Mouse (Mus musculus) kidney, adult 9 months (tissue): ENCODE data around the gene Aurka.

Experiments
- DNase-seq: peaks from one replicate; pipeline ENCODE4 v3.0.0; 2022

Gene Aurka

DNA sequence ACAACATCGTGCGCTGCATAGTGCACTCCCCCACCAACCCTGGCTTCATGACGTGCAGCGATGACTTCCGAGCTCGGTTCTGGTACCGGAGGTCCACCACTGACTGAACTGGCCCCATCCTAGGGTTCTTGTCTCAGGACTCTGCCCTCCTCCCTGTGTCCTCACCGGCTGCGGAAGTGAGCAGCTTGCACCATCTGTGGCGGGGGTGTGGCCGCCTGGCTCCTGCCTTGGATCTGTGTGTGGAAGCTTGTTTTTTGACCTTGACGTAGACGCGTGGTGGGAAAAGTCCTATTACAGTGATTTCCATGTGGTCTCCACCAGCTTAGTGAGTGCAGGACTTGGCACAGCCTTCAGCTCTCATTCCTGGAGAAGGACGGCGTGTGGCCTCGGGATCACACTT is 10.2 kb upstream of the Aurka start:
- DNase-seq = no peak

DNA sequence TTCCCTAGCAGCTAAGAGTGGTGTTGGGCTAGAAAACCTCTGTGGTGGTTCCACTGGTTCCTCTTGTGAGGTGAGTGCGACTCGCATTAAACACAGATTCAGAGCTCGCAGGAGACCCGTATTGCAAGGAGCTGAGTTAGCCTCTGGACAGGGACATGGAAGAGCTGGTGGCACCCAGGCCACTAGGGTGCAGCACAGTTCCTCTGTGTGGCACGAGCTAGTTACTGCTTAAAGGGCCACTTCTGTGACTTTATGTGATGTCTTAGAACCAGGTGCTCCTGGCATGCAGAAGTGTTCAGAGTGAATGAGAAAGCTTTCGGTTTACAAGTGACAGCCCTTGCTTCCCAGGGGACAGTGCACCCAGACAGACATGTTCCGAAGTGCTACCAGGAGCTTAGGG is 8.0 kb upstream of the Aurka start:
- DNase-seq = peak; percentile 36

DNA sequence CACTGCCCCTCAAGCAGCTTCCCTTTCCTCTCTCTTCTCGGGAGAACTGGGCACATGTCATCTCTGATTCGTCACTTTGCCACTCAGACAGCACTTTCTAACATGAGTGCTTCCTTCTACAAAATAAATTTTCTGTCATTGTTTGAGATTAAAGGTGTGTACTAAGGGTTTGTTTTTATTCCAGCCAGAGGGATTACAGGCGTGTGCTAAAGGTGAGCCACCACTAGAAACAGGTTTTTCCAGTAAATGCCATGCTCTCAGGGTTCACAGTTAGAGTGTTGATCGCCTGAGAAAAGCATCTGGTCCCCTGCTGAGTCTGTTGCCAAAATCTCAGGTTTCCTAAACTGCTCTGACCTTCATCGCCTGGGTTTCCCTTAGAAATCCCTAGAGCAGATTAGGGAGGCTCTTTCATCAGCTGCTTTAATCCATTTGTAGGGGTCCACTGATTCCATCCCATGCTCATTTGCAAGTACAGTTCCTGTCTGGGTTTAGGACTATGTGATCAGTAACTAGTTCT is 6.7 kb upstream of the Aurka start:
- no peak for DNase-seq

DNA sequence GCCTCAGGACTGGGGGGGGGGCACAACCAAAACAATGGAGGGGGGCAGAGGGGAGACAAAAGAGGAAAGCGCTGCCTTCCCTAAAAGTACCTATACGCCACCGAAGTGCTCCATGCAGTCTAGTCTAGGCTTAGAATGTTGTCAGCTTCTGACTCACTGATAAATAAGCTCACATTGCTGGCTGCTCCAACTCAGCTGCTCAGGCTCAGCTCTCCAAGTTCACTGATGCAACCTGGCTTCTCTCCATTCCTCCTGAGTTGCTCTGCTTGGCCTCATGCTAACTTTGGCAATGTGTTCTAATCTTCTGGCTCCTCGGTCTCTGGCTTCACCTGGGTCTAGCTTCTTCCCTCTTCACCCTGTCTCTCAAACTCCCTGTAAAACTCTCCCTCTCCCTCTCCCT is 6.2 kb upstream of the Aurka start:
- no peak for DNase-seq

DNA sequence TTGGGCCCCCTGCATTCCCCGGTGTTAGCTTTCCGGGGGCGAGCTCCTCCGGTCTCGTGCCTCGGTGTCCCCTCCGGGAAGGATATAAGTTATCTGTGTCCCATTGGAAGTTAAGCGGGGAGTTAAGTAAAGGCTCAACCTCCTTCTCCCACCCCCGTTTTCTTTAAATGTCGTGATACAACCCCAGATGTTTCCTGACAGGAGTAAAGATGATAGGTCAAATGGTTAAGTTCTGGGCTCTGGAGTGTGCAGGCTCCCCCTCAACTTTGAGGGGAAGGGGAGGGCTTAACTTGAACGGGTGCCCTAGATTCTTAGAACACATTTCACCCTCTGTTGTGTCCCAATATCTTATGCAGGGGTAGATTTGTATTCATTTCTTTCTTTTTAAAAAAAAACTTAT is 923 bp upstream of the Aurka start:
- DNase-seq = no peak

DNA sequence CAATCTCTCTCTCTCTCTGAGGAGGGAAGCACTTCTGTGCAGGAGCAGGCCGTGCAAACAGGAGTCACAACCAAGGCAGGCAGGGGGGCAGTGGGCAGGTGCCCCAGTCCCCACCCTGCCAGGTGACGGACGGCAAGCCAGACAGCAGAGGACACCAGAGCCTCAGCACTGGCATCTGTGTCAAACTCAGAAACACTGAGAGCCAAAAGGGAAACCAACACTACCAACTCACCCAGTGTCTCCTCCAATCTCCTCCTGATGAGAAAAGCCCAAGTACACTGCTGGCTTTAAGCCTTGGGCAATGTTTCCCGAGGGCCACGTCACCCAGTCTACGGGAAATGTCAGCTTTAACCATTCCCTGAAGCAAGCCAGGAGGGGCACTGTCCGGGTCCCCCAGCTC is 7.2 kb downstream of the Aurka start:
- DNase-seq = no peak

DNA sequence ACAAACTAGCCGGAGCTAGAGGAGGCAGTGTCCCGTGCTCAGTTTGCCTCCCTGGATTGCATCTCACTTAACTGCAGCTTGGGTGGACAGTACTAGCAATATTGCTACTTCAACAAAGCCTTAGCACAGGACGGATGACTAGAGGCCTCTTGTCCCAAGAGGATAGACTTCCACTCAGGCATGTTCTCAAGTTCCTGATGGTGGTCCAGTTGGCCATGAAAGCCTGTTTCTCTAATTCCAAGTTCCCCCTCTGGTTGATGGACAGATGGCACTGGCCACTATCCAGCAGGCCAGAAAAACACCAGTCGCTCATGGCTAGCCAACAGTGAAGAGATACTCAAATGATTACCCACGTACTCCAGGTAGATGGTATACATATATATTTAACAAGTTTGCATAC is 14.5 kb downstream of the Aurka start:
- DNase-seq = no peak

DNA sequence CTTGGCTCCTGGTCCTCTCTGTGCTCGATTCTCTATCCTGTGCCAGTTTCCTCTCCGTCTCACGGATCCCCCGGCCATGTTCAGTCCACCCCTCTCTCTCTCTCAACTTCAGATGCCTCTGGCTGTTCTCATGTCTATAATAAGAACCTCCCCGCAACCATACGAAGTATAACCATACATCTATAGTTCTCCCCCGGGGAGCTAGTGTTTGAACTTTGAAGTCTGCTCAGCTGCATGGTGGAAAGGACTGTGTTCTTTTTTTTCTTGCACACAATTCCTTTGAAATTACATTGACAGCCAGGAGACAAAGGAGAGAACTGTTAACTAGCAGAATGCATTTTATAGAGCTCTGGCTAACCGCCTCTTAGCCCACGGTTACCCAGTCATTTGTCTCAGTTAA is 15.6 kb downstream of the Aurka start:
- no peak for DNase-seq

DNA sequence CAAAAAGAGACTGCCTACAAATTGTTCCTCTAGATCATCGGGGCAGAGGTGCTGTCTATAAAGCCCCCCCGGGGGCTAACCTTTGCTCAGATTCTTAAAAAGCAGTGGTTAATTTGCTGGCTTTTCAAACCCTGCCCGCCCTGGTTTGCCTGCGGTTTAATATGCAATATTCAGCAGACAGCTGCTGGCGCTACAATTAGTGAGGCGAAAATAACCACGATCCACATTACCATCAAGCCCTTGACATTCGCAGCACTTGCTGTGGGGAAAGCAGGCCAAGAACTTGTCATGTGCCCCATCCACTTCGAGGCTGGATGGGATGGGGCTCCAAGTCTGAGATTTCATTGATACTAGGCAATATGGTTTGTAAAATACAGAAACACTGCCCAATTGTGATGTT is 17.1 kb downstream of the Aurka start:
- no peak for DNase-seq

DNA sequence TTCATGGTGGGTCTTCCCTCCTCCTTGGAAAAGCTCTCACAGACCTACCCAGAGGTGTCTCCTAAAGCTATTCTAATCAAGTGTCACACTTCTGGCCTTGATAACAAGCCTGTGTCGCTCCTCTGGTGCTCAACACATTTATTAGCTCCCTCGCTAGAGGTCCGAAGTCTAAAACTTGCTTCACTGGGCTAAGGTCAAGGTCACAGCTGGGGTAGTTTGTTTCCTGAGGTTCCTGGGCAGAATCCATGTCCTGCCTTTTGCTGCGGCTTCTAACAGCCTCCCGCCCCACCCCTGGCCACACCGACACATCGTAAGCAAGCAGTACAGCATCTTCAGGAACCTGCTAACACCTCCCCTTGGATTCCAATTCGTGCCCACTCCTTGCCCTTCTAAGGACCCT is 19.6 kb downstream of the Aurka start:
- no peak for DNase-seq

DNA sequence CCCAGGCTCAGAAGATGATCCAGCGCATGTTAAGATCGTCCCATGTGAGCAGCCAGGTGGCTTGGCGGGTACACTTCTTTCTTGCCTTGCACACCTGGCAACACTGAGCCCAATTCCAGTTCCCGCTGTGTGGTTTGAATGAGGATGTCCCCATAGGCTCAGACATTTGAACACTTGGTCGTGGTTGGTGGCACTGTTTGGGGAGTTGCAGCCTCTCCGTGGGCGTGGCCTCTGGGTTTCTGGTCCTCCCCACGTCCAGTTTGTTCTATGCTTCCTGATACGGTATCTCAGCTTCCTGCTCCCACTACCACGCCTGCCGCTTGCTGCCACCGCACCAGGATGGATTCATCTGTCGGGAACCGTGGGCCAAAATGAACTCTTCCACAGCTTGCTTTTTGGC is 20.6 kb downstream of the Aurka start:
- no peak for DNase-seq

DNA sequence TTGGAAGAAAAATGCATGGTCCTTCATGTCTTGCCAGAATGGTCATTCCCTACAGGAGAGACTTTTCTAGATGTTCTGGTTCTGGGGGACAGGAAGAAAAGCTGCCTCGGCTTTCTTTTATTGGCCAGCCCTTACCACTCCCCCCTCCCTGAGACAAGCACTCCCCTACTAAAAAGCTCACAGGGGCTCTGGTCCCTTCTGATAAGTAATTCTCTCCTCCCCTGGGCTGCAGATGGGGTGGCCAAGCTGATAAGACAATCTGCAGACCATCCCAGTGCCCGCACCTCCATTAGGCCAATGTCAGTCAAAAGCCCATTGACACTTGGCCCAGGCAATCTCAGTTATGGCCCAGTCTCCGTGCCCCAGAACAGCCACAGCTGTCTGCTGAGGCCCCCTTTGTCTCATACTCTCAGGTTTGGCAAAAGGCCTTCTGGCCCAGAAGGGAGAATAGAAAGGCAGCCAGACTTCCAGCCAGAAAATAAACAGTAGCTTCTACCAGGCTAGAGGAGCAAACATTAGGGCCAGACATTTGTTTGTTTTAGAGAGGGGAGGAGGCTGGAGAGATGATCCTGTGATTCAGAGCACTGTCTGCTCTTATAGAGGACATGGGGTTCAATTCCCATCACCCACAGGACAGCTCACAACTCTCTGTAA is 21.9 kb downstream of the Aurka start:
- DNase-seq = no peak

DNA sequence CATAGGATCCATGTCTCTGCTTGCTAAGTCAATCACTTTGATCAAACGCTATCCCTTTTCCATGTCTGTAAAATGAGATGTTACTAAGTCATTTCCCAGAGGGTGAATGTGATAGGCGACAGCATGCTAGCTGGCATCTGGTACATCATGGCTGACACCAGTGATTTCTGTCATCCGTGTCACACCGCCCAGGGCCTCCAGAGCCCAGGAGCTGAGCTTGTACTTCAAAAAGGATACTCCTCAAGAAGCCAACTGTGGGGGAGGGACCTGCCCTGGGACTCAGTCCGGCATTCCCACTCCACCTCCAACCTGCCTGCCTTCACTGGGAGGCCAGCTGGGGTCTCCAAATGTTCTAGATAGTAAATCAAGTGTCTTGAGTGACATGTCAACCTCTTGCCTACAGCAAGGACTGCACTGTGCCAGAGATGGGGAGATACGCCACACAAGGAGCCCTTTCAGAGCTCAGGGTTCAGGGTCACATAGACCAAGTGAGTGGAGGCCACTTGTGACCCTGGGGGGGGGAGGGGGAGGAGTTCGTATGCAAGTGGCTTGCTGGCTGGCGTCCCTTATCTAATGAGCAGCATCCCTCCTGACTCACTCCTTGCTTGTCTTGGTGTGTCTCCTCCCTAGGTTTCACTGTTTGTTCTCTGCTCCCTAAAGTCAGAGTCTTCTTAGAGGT is 23.3 kb downstream of the Aurka start:
- no peak for DNase-seq

DNA sequence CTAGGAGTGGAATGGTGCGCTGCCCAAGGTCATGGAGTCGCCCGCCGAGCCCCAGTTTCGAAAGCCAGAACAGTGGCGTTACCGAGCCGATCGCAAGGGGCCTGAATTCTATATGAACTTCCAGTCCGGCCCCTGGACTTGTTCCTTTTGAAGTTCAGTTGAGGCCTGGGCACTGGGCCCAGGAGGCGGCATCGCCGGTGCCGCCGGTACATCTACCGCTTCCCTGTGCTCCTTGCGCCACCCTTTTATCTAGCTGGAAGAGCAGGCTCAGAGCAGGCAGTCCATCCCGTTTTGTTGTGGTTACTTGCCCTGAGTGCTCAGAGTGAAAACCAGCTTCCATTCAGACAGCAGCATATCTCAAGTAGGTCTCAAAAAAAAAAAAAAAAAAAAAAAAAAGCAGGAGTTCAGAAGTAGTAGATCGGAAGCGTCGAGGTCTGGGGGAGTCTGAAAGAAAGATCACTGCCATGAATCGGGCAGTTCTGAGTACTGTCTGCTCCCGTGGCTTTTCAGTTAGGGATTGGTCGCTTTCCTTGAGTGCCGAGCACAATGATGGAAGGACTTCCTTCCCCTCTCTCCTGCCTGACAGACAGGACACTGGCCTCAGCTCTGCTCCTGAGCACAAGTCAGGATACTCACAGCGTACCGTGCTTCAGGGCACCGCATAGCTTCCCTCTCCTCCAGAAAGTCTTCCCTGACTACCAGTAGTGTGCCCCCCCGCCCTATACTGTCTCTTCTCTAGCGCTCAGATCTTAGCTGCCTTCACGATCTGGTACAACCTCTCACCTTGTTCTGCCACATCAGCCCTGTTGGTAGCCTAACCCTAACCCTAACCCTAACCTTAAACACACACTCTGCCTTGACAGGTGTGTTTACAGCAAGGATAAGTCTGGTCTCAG is 24.1 kb downstream of the Aurka start:
- peak; percentile 51 for DNase-seq

DNA sequence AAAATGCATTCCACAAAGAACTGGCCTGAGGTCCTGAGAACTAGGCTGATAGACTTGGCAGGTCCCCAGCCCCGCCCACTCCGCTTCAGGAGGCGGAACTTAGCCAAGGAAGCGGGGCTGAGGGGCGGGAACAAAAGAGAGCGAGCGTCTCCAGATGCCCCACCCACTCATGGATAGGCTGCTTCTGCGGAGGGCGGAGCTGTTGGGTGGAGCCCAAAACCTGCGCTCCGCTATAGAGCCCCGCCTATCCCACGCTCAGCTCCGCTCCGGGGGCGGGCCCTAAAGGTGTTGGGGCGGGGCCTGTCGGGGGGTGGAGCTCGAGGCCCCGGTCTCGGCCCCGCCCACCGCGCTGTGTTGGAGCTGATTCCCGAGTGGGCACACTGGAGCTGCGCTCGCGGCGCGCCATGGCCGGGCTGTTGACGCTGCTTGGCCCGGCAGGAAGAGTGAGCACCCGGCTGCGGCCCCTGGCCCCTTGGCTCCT is 25.0 kb downstream of the Aurka start, which contains the start of gene Fam210b:
Gene Fam210b, plus strand, starts transcription at position 308 of the 481 bp plus-strand sequence.
- peak; percentile 99 for DNase-seq

DNA sequence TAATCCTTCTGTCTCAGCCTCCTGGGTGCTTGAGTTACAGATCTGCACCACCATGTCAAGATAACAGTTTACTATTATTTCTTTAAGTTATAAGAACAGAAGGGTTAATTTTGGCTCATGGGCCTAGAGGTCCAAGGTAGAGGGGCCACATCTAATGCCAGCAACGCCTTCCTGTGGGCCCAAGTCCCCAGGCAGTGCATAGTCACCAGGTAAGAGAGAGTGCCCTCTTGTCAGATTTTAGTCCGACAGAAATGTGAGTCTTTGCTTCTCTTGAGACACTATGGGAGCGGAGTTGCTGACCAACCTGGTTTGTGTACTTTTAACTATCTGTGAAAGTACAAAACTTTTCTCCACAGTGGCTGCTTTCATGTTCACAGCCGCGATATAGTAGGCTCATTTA is 25.7 kb downstream of the Aurka start:
- DNase-seq = peak; percentile 20

DNA sequence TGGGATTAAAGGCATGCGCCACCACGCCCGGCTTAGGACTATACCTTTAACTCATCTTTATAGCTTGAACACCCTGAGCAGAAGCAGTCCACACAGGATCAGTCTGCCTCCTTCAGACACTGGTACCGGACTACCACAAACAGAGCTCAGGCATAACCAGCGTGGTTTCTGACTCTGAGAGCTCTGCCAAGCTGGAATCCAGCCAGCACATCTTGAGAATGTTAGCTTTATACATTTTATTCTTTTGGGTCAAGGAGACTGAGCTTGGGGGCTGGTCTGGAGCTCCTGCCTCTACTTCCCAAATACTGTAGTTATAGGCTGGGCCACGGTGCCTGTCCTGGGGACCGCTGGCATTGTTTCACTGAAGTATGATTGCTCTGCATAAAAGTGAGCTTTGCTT is 26.6 kb downstream of the Aurka start:
- no peak for DNase-seq

DNA sequence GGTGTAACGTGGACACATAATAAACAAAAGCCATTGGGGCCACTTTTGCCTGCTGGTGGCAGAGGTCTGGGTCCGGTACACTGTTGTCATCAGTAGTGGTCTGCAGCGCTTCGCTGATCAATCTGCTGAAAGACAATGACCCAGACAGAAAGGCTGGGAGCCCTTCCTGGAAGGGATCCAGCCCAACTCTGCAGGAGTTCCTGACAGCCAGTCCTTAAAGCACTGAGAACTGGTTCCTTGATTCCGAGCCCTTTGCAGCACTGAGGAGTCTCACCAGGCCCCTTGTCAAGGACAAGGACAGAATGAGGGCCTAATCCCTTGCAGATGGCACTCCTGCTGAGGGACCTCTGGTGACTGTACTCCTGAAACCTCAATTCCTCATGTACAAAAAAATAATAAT is 28.7 kb downstream of the Aurka start:
- no peak for DNase-seq

DNA sequence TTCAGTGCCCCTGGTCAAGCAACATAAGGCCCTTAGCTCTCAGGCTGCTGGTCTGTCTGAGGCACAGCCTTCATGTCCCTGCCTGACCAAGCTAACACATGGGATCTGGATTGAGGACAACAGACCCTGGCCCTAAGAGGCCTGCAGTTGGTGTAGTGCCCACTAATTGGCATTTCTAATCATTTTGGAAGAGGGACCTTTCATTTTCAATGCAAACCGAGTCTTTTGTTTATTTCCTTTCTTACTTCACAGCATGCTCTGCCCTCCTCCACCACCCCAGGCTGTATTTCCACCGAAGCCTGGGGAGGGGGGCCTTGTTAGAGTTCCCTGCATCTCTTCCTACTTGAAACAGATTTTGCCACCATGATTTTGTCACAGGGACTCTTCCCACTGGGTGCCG is 29.4 kb downstream of the Aurka start:
- no peak for DNase-seq

DNA sequence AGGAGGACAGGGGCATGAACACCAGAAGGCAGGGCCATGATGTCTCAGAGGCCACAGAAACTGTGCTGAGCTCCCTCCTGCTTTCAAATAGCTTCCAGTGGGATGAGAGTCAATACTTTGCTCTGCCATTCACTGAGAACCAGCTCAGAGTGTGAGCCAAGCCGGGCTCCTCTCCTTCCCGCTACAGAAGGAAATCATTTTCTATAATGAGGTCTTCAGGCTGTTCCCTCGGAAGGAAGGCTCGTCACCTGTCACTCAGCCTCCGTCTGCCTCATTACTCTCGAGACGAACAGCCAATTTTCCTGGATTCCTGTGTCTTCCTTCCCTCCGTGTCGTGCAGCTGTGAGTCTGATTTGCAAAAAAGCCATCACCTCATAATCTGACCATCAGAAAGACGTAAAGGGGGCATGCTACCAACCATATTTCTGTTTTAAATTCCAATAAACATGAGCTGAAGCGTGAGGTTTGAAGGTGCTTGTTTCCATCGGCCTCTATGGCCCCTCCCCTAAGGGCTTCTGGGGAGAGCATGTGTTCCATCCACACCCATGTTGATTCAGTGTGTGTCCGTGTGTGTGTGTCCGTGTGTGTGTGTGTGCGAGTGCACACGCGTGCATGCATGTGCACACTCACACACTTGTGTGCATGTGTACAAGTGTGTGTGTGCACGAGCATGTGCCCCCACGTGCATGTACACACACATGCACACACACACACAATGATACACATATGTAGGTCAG is 32.0 kb downstream of the Aurka start:
- DNase-seq = no peak

DNA sequence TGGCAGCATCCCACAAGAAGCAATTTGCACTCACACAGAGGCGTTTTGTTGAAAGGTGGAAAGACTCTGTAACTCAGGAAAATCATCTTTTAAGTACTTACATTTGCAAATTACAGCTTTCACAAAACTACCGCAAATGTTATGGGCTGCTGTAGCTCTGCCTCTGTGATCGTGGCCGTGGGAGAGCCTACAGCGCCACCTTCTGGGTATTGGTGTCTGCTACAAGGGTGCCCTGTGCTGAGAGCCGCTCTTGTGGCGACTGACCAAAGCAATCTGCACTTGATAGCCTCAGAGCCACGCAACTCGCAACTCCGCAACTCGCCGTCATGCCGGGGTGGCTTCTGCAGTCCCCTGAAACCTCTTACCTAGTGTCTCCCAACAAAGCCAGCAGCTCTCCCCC is 41.2 kb downstream of the Aurka start:
- peak; percentile 41 for DNase-seq

DNA sequence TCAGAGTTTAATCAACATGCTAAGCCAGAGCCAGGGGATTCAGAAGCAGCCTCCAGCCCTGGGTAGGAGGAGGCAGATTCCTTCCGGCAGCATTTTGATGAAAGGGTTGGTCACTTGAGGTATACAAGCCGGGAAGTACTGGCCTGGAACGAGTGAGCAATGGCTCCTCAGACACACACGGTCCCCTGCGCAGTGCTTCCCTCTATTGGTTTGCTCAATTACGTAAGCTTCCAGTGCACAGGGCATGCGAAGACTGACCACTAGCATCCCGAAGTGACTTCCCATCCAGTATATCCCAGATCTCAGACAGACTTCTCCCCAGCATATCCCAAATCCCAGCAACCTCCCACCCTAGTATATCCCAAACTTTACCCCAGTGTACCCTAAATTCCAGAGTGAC is 42.1 kb downstream of the Aurka start:
- DNase-seq = no peak

DNA sequence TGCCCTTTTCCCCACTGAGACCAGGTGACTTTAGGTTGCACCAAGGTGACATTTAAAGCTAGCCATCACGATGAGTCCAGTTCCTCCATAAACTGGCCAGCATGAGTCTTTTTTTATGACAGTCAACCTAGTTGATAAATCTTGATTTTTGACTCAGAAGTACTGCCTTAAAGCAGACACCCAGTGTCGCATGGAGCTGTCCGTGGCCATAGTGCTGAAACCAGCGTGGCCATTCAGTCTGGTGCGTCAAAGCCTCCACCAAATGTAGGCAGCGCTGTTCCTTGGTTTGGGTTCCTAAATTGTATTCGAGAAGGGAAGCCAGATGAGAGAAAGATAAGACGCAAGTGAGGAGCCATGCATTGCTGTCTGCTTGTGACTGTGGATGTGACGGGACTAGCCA is 49.5 kb downstream of the Aurka start:
- DNase-seq = peak; percentile 34
